Mouse (Mus musculus): ENCODE data around the gene Olfr196. TPM values are rescaled to one million over a fixed set of nuclear protein-coding genes. Genes with fewer than 3 reads are reported as not detected.
"Not testable (repeated sequence)": the region's sequence is repeated elsewhere in the genome, so short reads cannot be mapped to it uniquely, and the experiment has no call there.

The Olfr196 gene
- not detected for total RNA-seq (2021)
- long read RNA-seq, experiment 1, result 0 reads
- long read RNA-seq, experiment 2, result 0 reads

GRCm38 (mm10) chr16:59170354-59170753 is at the start of gene Olfr196:
Olfr196 (minus strand) TSS chr16:59170454.
- DNase-seq (ENCODE audit: low spot score in 2 of 2), result no peak

DNA sequence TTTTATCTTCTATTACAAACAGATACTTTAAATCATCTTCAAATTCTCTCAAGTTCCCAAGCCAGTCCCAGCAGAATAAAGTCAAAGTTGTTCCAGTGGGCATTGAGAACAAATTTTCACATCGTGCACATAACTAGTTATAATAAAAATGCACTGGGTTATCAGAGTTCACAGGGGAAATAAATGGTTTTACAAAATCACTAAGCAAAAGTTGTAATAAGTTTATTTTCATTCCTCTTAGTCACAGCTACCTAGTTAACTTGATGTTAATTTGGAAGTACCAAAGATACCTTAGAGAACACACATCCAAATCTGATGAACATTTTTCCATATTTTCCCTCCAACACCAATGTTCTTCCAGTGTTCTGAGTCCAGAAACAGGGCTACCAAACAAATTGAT is 49.4 kb upstream of the Olfr196 start, which contains the start of gene Olfr199:
Olfr199 (minus strand) TSS at position 101 of the 400 bp plus-strand sequence.
- DNase-seq (ENCODE audit: low spot score in 2 of 2), result not testable (repeated sequence)

- DNase-seq (ENCODE audit: low spot score in 2 of 2), result not testable (repeated sequence)
Observed at GRCm38 (mm10) chr16:59217861-59218260, 47.6 kb upstream of the Olfr196 start.

DNA sequence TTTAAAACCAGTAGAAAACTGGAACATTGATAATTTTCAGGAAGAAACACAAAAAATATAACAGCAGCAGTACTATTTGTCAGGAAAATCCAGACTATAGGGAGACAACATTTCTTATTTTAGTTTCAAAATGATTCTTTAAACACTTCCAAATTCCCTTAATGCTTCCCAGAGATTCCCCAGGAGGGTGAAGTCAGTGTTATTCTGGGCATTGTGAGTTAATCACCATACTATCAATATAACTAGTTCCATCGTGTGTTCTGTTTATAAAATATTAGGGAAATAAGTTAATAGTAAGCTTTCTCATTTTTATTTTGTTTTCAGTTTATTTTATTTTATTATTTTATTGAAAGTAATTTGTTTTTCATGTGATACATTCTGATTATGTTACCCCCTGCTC is 33.2 kb upstream of the Olfr196 start, which contains the start of gene Olfr198:
Olfr198 (minus strand) TSS at position 101 of the 400 bp plus-strand sequence.
- not testable (repeated sequence) for DNase-seq (ENCODE audit: low spot score in 2 of 2)

DNA sequence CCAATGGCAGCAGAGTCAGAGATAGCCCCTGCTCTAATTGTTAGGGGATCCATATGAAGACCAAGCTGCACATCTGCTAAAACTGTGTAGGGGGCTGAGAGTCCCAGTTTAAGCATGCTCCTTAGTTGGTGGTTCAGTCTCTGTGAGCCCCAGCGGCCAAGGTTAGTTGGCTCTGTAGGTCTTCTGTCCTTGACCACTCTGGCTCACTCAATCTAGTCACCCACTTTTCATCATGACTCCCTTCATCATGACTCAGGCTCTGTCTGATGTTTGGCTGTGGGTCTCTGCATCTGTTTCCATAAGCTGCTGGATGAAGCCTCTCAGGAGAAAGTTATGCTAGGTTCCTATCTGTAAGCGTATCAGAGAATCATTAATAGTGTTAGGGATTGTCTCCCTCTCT is 18.3 kb downstream of the Olfr196 start:
- no peak for DNase-seq (ENCODE audit: low spot score in 2 of 2)

DNA sequence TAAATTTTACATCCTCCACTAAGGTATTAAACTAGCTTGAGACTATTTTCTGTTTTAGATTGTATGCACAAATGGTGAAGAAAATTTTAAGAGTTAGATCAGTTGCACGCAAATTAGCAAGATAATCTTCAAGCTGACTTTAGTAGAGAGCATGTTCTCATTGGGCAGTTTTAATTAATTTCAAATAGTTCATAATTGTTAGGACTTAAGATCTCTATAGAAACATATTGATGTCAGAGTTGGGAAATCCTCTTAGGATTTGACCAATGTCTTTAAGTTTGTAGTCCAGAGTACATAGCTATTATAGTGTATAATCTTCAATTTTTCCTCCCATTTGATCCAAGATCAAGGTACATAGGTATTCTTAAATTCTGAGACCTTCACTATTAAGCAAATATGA is 23.5 kb downstream of the Olfr196 start, which contains the start of gene Olfr195:
Olfr195 (plus strand) TSS at position 301 of the 400 bp plus-strand sequence.
- no peak for DNase-seq (ENCODE audit: low spot score in 2 of 2)

- DNase-seq (ENCODE audit: low spot score in 2 of 2), result no peak
Observed at GRCm38 (mm10) chr16:59141105-59141504, 29.1 kb downstream of the Olfr196 start.

DNA sequence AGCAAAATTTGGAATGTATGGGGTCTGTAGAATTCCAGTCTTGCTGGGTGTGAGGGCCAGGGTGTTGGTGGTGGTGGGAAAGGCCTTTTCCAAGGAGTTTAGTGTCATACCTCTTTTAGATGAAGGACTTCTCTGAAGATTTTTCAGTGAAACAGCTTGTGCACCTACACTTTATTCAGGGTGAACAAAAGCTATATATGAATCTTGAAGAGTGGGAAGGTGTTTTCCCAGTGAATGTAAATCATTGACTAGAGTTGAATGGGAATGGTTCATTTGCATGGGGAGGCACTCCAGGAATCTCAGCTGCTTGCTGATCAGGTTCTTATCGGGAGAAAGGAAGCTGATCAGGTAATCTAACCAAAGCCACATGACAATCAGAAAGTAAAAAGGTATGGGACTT is 39.5 kb downstream of the Olfr196 start:
- no peak for DNase-seq (ENCODE audit: low spot score in 2 of 2)

- no peak for DNase-seq (ENCODE audit: low spot score in 2 of 2)
Observed at GRCm38 (mm10) chr16:59120969-59121368, 49.3 kb downstream of the Olfr196 start, which contains the start of gene Olfr194. Olfr194 (minus strand) TSS chr16:59121069.

Other genes starting within 250 kb of the Olfr196 start
- not detected for gene Olfr181, start 241.7 kb downstream of the Olfr196 start, total RNA-seq (2021)
- not detected for gene Olfr180, start 241.1 kb downstream of the Olfr196 start, total RNA-seq (2021)
- not detected for gene Olfr183, start 175.1 kb downstream of the Olfr196 start, total RNA-seq (2021)
- gene Olfr186, start 140.2 kb downstream of the Olfr196 start, total RNA-seq (2021), result not detected
- gene Olfr187, start 130.7 kb downstream of the Olfr196 start, total RNA-seq (2021), result not detected
- not detected for gene Olfr190, start 92.4 kb downstream of the Olfr196 start, total RNA-seq (2021)
- not detected for gene Olfr191, start 80.6 kb downstream of the Olfr196 start, total RNA-seq (2021)
- gene Olfr193, start 58.6 kb downstream of the Olfr196 start, total RNA-seq (2021), result not detected
- gene Olfr194, start 49.4 kb downstream of the Olfr196 start, total RNA-seq (2021), result not detected
- not detected for gene Olfr195, start 23.4 kb downstream of the Olfr196 start, total RNA-seq (2021)
- gene Olfr198, start 33.1 kb upstream of the Olfr196 start, total RNA-seq (2021), result not detected
- gene Olfr199, start 49.3 kb upstream of the Olfr196 start, total RNA-seq (2021), result not detected
- not detected for gene Olfr201, start 102.2 kb upstream of the Olfr196 start, total RNA-seq (2021)
- gene Olfr202, start 116.3 kb upstream of the Olfr196 start, total RNA-seq (2021), result not detected
- not detected for gene Olfr203, start 128.4 kb upstream of the Olfr196 start, total RNA-seq (2021)
- gene Olfr204, start 147.8 kb upstream of the Olfr196 start, total RNA-seq (2021), result not detected
- not detected for gene Olfr205, start 160.7 kb upstream of the Olfr196 start, total RNA-seq (2021)
- not detected for gene Olfr206, start 178.8 kb upstream of the Olfr196 start, total RNA-seq (2021)
- gene Olfr209, start 193.5 kb upstream of the Olfr196 start, total RNA-seq (2021), result not detected
- gene Gabrr3, start 236.9 kb upstream of the Olfr196 start, total RNA-seq (2021), result under 1 TPM; 0.12 to 0.16 TPM